Mouse (Mus musculus) lung, embryonic 15.5 days (tissue): ENCODE results near the gene Acr. TPM values are rescaled to one million over a fixed set of nuclear protein-coding genes. Genes with fewer than 3 reads are reported as not detected.

Experiments
- ATAC-seq: fragments of 200-750 bp; cut with Nextera tagmentation; 2 replicates; pipeline ENCODE4 v1.8.0; 2017; ENCODE audit warnings: moderate number of reproducible peaks, borderline replicate concordance; ENCODE audit not compliant: low FRiP score, low TSS enrichment; ENCODE audit errors: extremely low read depth
- H3K27ac ChIP-seq: fragments of 300-500 bp; sonication (generic); 2 replicates; pipeline ENCODE4 v1.5.1; 2015; ENCODE audit warnings: moderate library complexity, mild to moderate bottlenecking, inconsistent platforms
- H3K27me3 ChIP-seq: fragments of 300-500 bp; sonication (generic); 2 replicates; pipeline ENCODE4 v1.6.1; 2015; ENCODE audit warnings: inconsistent platforms
- H3K36me3 ChIP-seq: fragments of 300-500 bp; sonication (generic); 2 replicates; pipeline ENCODE4 v1.6.1; 2015; ENCODE audit warnings: inconsistent platforms
- H3K4me1 ChIP-seq: fragments of 300-500 bp; sonication (generic); 2 replicates; pipeline ENCODE4 v1.6.1; 2015; ENCODE audit warnings: inconsistent platforms
- H3K4me2 ChIP-seq: fragments of 300-500 bp; sonication (generic); 2 replicates; pipeline ENCODE4 v1.6.1; 2015; ENCODE audit warnings: inconsistent platforms, mild to moderate bottlenecking, moderate library complexity
- H3K4me3 ChIP-seq: fragments of 300-500 bp; sonication (generic); 2 replicates; pipeline ENCODE4 v1.5.1; 2015; ENCODE audit warnings: mild to moderate bottlenecking, inconsistent platforms
- H3K9ac ChIP-seq: fragments of 300-500 bp; sonication (generic); 2 replicates; pipeline ENCODE4 v1.6.1; 2015; ENCODE audit warnings: inconsistent platforms
- H3K9me3 ChIP-seq: fragments of 300-500 bp; sonication (generic); 2 replicates; pipeline ENCODE4 v1.6.1; 2016; ENCODE audit warnings: inconsistent platforms
- WGBS: fragments of 180-500 bp; shearing (Covaris S2); methylation state at CpG from one replicate; pipeline ENCODE4 v1.1.7; 2015; 5-methylcytosine and 5-hydroxymethylcytosine counted together
- polyA plus RNA-seq: library from polyadenylated mRNA; unstranded; fragments of >200 nt; fragmentation: Nextera tagmentation; extraction: Ambion mirVana; gene quantifications from 2 replicates; pipeline ENCODE4 v1.2.1, GENCODE M21; 2015

Acr gene
- polyA plus RNA-seq, 1 experiment from 2014 or later, result 0.20 TPM

- Histone ChIP-seq H3K4me2 (no peak overlapping the region), H3K4me1 (peaks cover 6% of the 10 kb centered on the region; the same call in 1 of the 2 replicates), H3K27ac (no peak overlapping the region), H3K4me3 (no peak overlapping the region), H3K27me3 (peaks cover 9% of the 10 kb centered on the region), H3K9me3 (no peaks in the 10 kb centered on the region), H3K36me3 (peaks cover 2% of the 10 kb centered on the region; the same call in 1 of the 2 replicates), H3K9ac (no peak overlapping the region)
- no peak for ATAC-seq
- WGBS, result 93% methylated on average over 10 of the region's 10 CpGs
Measured at GRCm38 (mm10) chr15:89528923-89529322, 39.2 kb upstream of the Acr start.

- peaks cover 2% of the 10 kb centered on the region; the same call in 1 of the 2 replicates for H3K36me3 ChIP-seq
- H3K27me3 ChIP-seq, result no peaks in the 10 kb centered on the region; the same call in 1 of the 2 replicates
- no peaks in the 10 kb centered on the region for H3K4me1 ChIP-seq
- ATAC-seq, result no peak
- no peak overlapping the region for H3K27ac ChIP-seq
- no peaks in the 10 kb centered on the region for H3K9me3 ChIP-seq
- no peak overlapping the region for H3K4me2 ChIP-seq
- no peak overlapping the region for H3K9ac ChIP-seq
- WGBS, result 7% methylated on average over 4 of the region's 4 CpGs
- no peak overlapping the region for H3K4me3 ChIP-seq
Measured at GRCm38 (mm10) chr15:89530336-89530735, 37.8 kb upstream of the Acr start.

GRCm38 (mm10) chr15:89531399-89531798 is 36.7 kb upstream of the Acr start:
- no peaks in the 10 kb centered on the region for H3K9me3 ChIP-seq
- 89% methylated on average over 5 of the region's 5 CpGs for WGBS
- no peak overlapping the region for H3K9ac ChIP-seq
- ATAC-seq, result no peak
- no peak overlapping the region for H3K4me2 ChIP-seq
- no peaks in the 10 kb centered on the region for H3K27me3 ChIP-seq
- H3K4me3 ChIP-seq, result no peak overlapping the region
- H3K27ac ChIP-seq, result no peak overlapping the region
- no peaks in the 10 kb centered on the region for H3K4me1 ChIP-seq
- peaks cover 2% of the 10 kb centered on the region; the same call in 1 of the 2 replicates for H3K36me3 ChIP-seq

- Histone ChIP-seq H3K27me3 (no peaks in the 10 kb centered on the region), H3K9ac (no peak overlapping the region)
Measured at GRCm38 (mm10) chr15:89532026-89532923, 35.9 kb upstream of the Acr start.

GRCm38 (mm10) chr15:89532924-89533842 is 34.9 kb upstream of the Acr start:
- no peaks in the 10 kb centered on the region for H3K9me3 ChIP-seq
- no peak overlapping the region for H3K9ac ChIP-seq
- H3K4me3 ChIP-seq, result no peak overlapping the region
- H3K4me1 ChIP-seq, result no peaks in the 10 kb centered on the region
- H3K4me2 ChIP-seq, result peak overlapping the region; percentile 26; the same call in 1 of the 2 replicates
- no peaks in the 10 kb centered on the region for H3K27me3 ChIP-seq
- H3K36me3 ChIP-seq, result peaks cover 2% of the 10 kb centered on the region; the same call in 1 of the 2 replicates
- no peak for ATAC-seq
- 80% methylated on average over 23 of the region's 23 CpGs for WGBS
- H3K27ac ChIP-seq, result no peak overlapping the region

More at GRCm38 (mm10) chr15:89532026-89532923, 35.9 kb upstream of the Acr start:
- 37% methylated on average over 29 of the region's 29 CpGs for WGBS
- Histone ChIP-seq H3K27ac (no peak overlapping the region), H3K4me2 (peak overlapping the region; percentile 26; the same call in 1 of the 2 replicates), H3K36me3 (peaks cover 2% of the 10 kb centered on the region; the same call in 1 of the 2 replicates), H3K9me3 (no peaks in the 10 kb centered on the region), H3K4me1 (no peaks in the 10 kb centered on the region), H3K4me3 (no peak overlapping the region)
- no peak for ATAC-seq

- H3K9me3 ChIP-seq, result no peaks in the 10 kb centered on the region
- H3K36me3 ChIP-seq, result peaks cover 2% of the 10 kb centered on the region; the same call in 1 of the 2 replicates
- no peak overlapping the region for H3K4me3 ChIP-seq
- no peak overlapping the region for H3K4me2 ChIP-seq
- WGBS, result 89% methylated on average over 10 of the region's 10 CpGs
- H3K9ac ChIP-seq, result no peak overlapping the region
- H3K27me3 ChIP-seq, result no peaks in the 10 kb centered on the region
- no peak overlapping the region for H3K27ac ChIP-seq
- ATAC-seq, result no peak
- H3K4me1 ChIP-seq, result no peaks in the 10 kb centered on the region
Measured at GRCm38 (mm10) chr15:89533843-89534207, 34.3 kb upstream of the Acr start.

- Histone ChIP-seq H3K27ac (no peak overlapping the region), H3K36me3 (no peaks in the 10 kb centered on the region), H3K4me2 (no peak overlapping the region), H3K4me3 (no peak overlapping the region), H3K4me1 (peaks cover 16% of the 10 kb centered on the region; the same call in 1 of the 2 replicates), H3K9ac (no peak overlapping the region), H3K27me3 (peaks cover 16% of the 10 kb centered on the region; the same call in 1 of the 2 replicates), H3K9me3 (no peaks in the 10 kb centered on the region)
- 88% methylated on average over 7 of the region's 7 CpGs for WGBS
- no peak for ATAC-seq
Measured at GRCm38 (mm10) chr15:89544171-89544570, 24.0 kb upstream of the Acr start.

- Histone ChIP-seq H3K4me2 (peak overlapping the region; percentile 57), H3K36me3 (no peaks in the 10 kb centered on the region), H3K27ac (no peak overlapping the region), H3K4me3 (peak overlapping the region; percentile 35; the same call in 1 of the 2 replicates), H3K4me1 (peaks cover 16% of the 10 kb centered on the region; the same call in 1 of the 2 replicates), H3K27me3 (peaks cover 16% of the 10 kb centered on the region; the same call in 1 of the 2 replicates), H3K9me3 (no peaks in the 10 kb centered on the region), H3K9ac (no peak overlapping the region)
- 66% methylated on average over 8 of the region's 8 CpGs for WGBS
- peak; percentile 1; the same call in 1 of the 2 replicates for ATAC-seq
Measured at GRCm38 (mm10) chr15:89547321-89547720, 20.8 kb upstream of the Acr start.

- Histone ChIP-seq H3K9me3 (no peaks in the 10 kb centered on the region), H3K4me3 (peak overlapping the region; percentile 35), H3K27ac (no peak overlapping the region), H3K27me3 (peaks cover 16% of the 10 kb centered on the region; the same call in 1 of the 2 replicates), H3K4me1 (peaks cover 16% of the 10 kb centered on the region; the same call in 1 of the 2 replicates), H3K4me2 (peak overlapping the region; percentile 57), H3K36me3 (no peaks in the 10 kb centered on the region), H3K9ac (no peak overlapping the region; the same call in 1 of the 2 replicates)
- WGBS, result 36% methylated on average over 56 of the region's 58 CpGs
- ATAC-seq, result peak; percentile 62
Measured at GRCm38 (mm10) chr15:89547824-89548601, 20.1 kb upstream of the Acr start.

GRCm38 (mm10) chr15:89548837-89549236 is 19.3 kb upstream of the Acr start:
- H3K4me1 ChIP-seq, result peaks cover 16% of the 10 kb centered on the region; the same call in 1 of the 2 replicates
- peaks cover 16% of the 10 kb centered on the region; the same call in 1 of the 2 replicates for H3K27me3 ChIP-seq
- no peaks in the 10 kb centered on the region for H3K36me3 ChIP-seq
- H3K27ac ChIP-seq, result no peak overlapping the region
- 49% methylated on average over 11 of the region's 11 CpGs for WGBS
- no peak overlapping the region for H3K9ac ChIP-seq
- ATAC-seq, result 0 out of 2 replicates have a peak, but pooled peaks have one; percentile 16
- no peaks in the 10 kb centered on the region for H3K9me3 ChIP-seq
- peak overlapping the region; percentile 57 for H3K4me2 ChIP-seq
- H3K4me3 ChIP-seq, result 0 out of 2 replicates have a peak overlapping the region, but pooled peaks have one; percentile 35
